Mouse (Mus musculus): ENCODE data around the gene C1qtnf4.

C1qtnf4 gene

DNA sequence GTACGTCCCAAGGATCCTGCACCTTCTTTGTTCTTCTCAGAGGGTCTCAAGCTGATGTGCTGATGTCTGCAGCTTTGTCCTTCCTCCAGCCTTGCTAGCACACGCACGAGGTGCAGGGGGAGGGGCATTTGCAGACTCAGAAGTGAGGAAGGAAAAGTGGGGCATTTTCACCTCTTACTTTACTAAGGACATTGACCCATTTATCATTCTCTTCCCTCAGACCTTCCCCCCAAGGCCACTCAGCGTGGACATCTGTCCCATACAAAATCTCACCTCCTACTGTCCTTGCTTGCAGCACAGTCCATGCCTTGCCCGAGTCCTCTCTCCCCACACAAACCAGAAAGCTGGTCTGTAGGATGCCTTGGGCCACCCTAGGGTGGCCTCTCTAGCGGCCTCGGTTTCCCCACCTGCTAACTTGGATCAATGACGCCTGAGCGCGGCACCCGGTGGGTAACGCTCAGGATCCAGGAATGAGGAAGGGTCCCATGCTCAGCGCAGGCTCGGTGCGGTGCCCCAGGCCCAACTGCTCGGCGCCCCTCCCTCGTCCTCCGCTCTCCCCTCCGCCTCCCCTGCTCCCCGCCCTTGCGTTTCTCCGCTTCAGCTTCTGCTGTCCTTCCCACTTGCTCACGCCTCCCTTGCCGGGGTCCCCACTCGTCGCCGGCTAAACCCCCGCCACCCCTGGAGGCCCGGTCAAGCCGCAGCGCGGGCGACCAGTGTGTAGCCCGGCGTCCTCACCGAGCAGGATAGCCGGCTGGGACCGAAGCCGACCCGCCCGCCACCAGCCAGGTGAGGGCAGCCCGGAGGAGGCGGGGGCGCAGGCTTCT lies at the start of gene C1qtnf4:
C1qtnf4 (plus strand) TSS at position 643 of the 824 bp plus-strand sequence.
- no peak for DNase-seq

DNA sequence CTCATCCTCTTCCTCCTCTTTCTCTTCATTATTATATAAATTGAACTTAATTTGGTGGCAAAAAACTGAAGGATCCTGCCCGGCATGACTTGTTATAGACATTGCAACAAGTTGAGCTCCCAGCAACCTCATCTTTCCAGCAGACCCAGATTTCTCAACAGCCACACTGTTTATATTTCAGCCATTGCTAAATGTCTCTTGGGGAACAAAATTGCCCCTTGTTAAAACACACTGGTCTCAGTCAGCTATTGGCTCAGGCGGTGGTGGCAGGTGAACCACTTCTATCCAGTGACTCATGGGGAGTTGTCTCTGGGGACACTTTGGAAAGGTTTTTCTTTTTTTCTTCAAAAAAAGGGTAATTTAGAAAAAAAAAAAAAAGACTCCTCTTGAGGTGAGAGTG lies 47.0 kb upstream of the C1qtnf4 start:
- peak in 1 of 2 experiments; percentile 7 for DNase-seq

GRCm38 (mm10) chr2:90843666-90844065 lies 42.0 kb upstream of the C1qtnf4 start:
- DNase-seq, result no peak

GRCm38 (mm10) chr2:90844262-90844661 lies 41.4 kb upstream of the C1qtnf4 start:
- DNase-seq, result no peak

GRCm38 (mm10) chr2:90845234-90845633 lies 40.4 kb upstream of the C1qtnf4 start:
- DNase-seq, result no peak

DNA sequence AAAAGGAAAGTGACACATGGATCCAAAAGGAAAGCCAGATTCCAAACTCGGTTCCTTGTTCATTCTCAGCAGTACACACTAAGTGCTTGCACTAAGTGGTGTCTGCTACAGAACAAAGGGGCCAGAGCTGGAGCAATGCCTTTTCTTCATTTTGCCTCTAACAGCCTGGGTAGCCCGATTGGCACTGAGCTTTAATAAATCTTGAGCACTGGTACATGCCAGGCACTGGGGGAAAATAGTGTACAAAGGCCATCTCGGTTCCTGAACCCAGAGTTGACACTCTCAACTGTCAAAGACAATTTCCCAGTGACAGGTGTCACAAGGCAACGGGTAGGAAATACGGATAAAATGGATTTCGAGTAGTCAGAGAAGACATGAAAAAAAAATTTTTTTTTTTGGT lies 39.5 kb upstream of the C1qtnf4 start:
- DNase-seq, result peak in 1 of 2 experiments; percentile 6

- DNase-seq, result no peak
Measured at GRCm38 (mm10) chr2:90846597-90846954, 39.1 kb upstream of the C1qtnf4 start.

DNA sequence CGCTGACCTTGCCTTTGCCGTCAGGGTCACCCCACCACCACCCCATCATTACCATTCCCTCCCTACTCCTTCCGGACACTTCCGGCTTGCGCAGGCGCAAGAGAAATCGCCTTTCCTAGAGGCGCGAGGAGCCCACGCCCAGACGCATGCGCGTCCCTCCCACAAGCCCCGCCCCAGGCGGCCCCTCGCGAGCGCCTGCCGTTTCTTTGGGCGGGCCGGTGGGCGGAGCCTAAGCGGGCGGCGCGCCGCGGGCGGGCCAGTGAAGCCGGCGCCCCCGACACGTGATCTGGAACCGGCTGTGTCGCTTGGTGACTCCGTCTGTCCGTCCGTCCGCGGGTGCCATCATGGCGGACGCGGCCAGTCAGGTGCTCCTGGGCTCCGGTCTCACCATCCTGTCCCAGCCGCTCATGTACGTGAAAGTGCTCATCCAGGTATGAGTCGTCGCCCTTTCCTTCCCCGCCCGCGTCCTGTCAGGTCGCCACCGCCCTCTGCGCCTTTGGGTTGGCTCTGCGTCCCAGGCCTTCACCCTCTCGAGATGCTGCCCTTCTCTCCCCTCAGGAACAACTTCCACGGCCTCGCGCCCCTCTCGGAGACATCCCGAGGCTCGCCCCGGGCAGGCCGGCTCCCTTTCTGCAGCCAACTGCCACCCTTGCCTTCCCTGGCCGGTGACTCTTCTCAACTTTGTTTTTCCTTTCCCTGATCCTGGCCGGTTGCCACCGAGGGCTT lies 38.5 kb upstream of the C1qtnf4 start, which contains the start of gene Mtch2:
Mtch2 (plus strand) TSS at position 201 of the 726 bp plus-strand sequence.
- DNase-seq, result peak; percentile 97 to 98

GRCm38 (mm10) chr2:90847681-90848050 lies 38.0 kb upstream of the C1qtnf4 start:
- DNase-seq, result no peak

DNA sequence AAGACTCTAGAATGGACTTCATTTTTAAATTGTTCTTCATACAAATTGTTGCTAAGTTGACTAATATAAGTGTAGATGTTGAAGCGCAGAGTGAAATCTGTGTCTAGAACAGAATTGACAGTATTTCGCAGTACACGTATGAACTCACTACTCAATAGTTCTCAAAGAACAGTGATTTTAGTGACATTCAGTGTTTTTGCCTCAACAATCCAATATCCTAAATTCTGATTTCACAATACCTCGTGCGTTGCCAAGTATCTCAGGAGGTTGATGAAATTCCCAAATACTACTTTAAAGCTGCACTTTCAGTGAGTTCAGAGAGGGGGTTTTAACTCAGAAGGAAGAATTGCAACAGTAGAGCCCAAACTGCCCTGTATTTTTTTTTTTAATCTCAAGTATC lies 37.3 kb upstream of the C1qtnf4 start:
- DNase-seq, result peak in 1 of 2 experiments; percentile 21

GRCm38 (mm10) chr2:90850401-90850800 lies 35.3 kb upstream of the C1qtnf4 start:
- DNase-seq, result no peak

- no peak for DNase-seq
Measured at GRCm38 (mm10) chr2:90861486-90861885, 24.2 kb upstream of the C1qtnf4 start.

DNA sequence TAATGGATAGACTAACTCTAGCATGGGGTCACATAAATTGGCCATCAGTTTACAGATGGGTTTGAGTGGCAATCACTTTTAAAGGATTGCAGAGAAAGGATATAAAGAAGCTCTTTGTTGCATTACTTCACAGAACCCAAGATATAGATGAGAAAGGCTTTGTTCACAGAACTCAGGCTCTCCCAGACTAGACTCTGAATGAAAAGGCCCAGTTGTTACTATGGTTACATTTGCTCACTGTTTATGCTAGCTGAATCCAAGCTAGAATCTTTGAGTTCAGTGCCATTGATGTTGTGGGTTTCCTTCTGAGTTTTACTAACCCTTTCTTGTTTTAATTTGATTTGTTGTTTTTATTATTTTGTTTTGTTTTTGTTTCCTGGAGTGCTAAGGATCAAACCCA lies 21.5 kb upstream of the C1qtnf4 start:
- DNase-seq, result no peak

- peak; percentile 70 to 82 for DNase-seq
Measured at GRCm38 (mm10) chr2:90866524-90866923, 19.1 kb upstream of the C1qtnf4 start.

DNA sequence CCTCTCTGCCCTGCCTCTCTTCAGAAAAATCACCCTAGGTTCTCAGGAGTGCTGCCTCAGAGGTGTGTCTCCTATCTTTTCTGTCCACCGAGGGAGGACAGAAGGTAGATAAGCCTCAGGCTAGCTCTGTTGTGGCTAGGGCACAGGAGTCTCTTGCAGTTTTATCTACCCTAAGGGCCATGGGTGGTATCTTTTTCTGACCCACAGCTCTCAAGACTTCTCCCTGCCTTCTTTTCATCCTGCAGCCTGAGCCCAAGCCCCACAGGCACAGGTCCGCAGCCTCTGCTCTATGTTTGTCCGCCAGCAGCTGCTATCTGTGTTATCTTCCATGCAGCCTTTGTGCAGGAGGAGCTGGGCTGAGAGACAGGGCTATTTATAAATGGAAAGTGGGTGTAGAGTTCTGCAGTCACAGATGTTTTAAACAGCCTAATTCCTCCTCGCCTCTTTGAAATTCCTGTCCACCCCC lies 15.5 kb upstream of the C1qtnf4 start:
- DNase-seq, result no peak

- DNase-seq, result peak in 1 of 2 experiments; percentile 29
Measured at GRCm38 (mm10) chr2:90871180-90871961, 14.3 kb upstream of the C1qtnf4 start.

DNA sequence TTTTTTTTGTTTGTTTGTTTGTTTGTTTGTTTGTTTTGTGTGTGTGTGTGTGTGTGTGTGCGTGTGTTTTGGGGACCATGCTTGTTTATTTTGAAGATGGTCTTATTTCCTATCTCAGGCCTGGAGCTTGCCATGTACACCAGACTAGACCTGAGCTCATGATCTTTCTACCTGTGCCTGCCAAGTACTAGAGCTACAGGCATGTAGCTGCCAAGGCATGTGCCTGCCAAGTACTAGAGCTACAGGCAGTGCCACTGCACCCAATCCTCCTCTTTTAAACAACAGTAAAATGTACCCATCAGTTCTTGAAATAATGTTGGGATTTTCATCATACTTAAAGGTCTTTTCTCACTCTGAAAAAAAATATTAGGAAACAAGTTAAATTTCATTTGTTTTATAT lies 11.6 kb upstream of the C1qtnf4 start:
- DNase-seq, result no peak

DNA sequence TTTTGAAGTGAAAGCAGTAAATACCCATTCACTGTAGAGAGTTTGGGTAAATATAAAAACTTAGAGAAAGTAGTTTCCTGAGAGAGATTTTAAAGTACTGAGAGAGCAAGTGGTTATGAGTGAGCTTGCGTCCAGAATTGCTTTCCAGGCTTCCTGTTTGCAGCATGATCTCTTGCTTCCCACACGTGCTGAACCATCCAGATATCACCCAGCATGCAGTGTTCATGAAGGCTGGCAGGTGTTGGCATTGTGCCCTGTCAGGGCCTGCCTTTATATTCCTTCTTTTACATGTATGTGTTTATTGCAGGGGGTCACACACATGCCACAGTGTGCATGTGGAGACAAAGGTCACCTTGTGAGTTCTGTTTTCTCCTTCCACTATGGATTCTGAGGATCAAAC lies 10.4 kb upstream of the C1qtnf4 start:
- DNase-seq, result no peak

- DNase-seq, result no peak
Measured at GRCm38 (mm10) chr2:90877584-90878259, 7.9 kb upstream of the C1qtnf4 start.

- DNase-seq, result no peak
Measured at GRCm38 (mm10) chr2:90879419-90879818, 6.2 kb upstream of the C1qtnf4 start.

DNA sequence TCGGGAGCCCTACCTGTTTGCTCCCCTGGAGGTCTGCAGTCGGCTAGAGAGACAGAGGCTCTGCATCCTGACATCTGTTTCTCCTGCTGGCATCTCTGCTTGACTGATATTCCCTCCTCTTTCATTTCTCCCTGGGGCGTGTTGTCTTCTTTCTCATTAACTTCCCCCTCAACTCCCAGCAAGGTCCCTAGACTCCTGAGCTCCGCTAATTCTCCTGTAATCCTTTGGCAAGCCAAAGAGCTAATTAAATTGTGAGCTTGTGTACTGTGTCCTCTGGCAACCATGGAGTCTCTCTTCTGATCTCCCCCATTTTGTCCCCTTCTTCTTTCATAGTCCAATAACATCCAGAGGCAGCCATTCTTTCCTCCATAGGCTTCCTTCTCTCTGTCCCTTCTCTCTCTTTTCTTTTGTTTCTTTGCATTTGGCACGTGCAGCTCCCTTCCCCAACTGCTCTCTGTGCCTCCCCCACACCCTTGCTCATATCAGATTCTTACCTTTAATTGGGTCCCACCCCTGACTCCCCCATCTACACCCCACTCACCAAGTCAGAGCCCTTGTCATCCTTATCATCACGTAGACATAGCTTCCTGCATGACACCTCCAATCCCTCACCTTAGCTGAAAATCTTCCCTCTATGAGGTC lies 5.4 kb upstream of the C1qtnf4 start:
- no peak for DNase-seq

- DNase-seq, result no peak
Measured at GRCm38 (mm10) chr2:90881824-90882223, 3.8 kb upstream of the C1qtnf4 start.

Measured in lung, adult 18-20 months (tissue).